In the genomic region with DNA sequence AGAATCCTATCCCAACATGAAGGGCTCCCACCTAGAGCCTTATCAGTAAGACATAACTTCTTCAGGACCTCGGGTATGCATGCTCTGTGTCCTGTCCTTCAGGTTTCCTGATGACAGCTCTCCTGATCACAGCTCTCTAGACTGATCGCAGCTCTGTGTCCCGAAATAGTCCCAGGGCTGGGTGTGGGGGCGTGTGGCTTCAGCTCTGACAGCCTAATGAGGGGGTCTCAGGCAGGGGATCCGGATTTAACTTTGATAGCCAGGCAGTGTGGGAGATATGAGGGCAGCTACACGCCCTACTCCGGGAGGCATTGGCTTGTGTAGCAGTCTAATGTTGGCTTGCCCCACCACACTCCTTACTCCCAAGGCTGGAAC, we compare ENCODE assay signal across 8 mouse cellular contexts. TPM values are rescaled to one million over a fixed set of nuclear protein-coding genes. Genes with fewer than 3 reads are reported as not detected.
A peak's percentile ranks its signal among the peaks of the same experiment; 100 is the strongest.
DNase-seq lines count a peak whose midpoint lies in the region; ATAC-seq and TF ChIP-seq lines count a peak whose summit lies in the region.

No protein-coding gene starts in this region.

- no peaks in the 10 kb centered on the region for H3K9me3 ChIP-seq in kidney, embryonic 15.5 days (replicated peaks)
- H3K9me3 ChIP-seq in embryonic facial prominence, embryonic 12.5 days, result no peaks in the 10 kb centered on the region
- no peaks in the 10 kb centered on the region for H3K9me3 ChIP-seq in intestine, embryonic 16.5 days (ENCODE audit: control insufficient read depth, low read length)

- DNase-seq in kidney, adult 8-10 months, result no peak
- no peak for DNase-seq in Muller cell, postnatal 12 days (ENCODE audit: inconsistent ontology term)
- no peak for DNase-seq in cerebellum, adult 18-20 months

- H3K9ac ChIP-seq in kidney, embryonic 15.5 days, result peak overlapping the region; percentile 33; the same call in 1 of the 2 replicates
- peak overlapping the region; percentile 21; the same call in 1 of the 2 replicates for H3K9ac ChIP-seq in embryonic facial prominence, embryonic 12.5 days
- H3K9ac ChIP-seq in intestine, embryonic 16.5 days (ENCODE audit: low read depth, low read length), result peak overlapping the region; percentile 61

- no peaks in the 10 kb centered on the region for H3K36me3 ChIP-seq in kidney, embryonic 15.5 days
- no peaks in the 10 kb centered on the region for H3K36me3 ChIP-seq in embryonic facial prominence, embryonic 12.5 days
- no peaks in the 10 kb centered on the region for H3K36me3 ChIP-seq in intestine, embryonic 16.5 days (ENCODE audit: control insufficient read depth, insufficient read depth, low read length)
- no peaks in the 10 kb centered on the region for H3K36me3 ChIP-seq in myocyte (ENCODE audit: control insufficient read depth, insufficient read depth)

- no peak for ATAC-seq in kidney, embryonic 15.5 days (replicated peaks; ENCODE audit: low FRiP score)
- ATAC-seq in embryonic facial prominence, embryonic 12.5 days (ENCODE audit: insufficient number of reproducible peaks, insufficient read depth, low FRiP score, low TSS enrichment), result no peak
- peak; percentile 6; the same call in 1 of the 2 replicates for ATAC-seq in intestine, embryonic 16.5 days
- ATAC-seq in erythroid progenitor cell, adult 5-6 weeks (replicated peaks; ENCODE audit: low FRiP score, poor library complexity, severe bottlenecking), result no peak

- peaks cover 34% of the 10 kb centered on the region for H3K4me1 ChIP-seq in kidney, embryonic 15.5 days
- peaks cover 7% of the 10 kb centered on the region; the same call in 1 of the 2 replicates for H3K4me1 ChIP-seq in embryonic facial prominence, embryonic 12.5 days
- peaks cover 7% of the 10 kb centered on the region; the same call in 1 of the 2 replicates for H3K4me1 ChIP-seq in intestine, embryonic 16.5 days (ENCODE audit: control insufficient read depth, insufficient read depth, low read length)

- H3K27me3 ChIP-seq in kidney, embryonic 15.5 days, result no peaks in the 10 kb centered on the region
- 0 out of 2 replicates have a peak, but pooled peaks cover 6% of the 10 kb centered on the region for H3K27me3 ChIP-seq in embryonic facial prominence, embryonic 12.5 days
- H3K27me3 ChIP-seq in intestine, embryonic 16.5 days (replicated peaks; ENCODE audit: control insufficient read depth, insufficient read depth, low read length), result no peaks in the 10 kb centered on the region
- H3K27me3 ChIP-seq in myocyte (ENCODE audit: control insufficient read depth, insufficient read depth, insufficient read length), result no peaks in the 10 kb centered on the region

- WGBS in kidney, embryonic 15.5 days, result 9% methylated on average over 7 of the region's 7 CpGs
- WGBS in embryonic facial prominence, embryonic 12.5 days, result 26% methylated on average over 7 of the region's 7 CpGs
- 21% methylated on average over 7 of the region's 7 CpGs for WGBS in intestine, embryonic 16.5 days

- H3ac ChIP-seq in myocyte (ENCODE audit: control insufficient read depth, insufficient read length), result no peak overlapping the region

- H3K4me2 ChIP-seq in kidney, embryonic 15.5 days, result peak overlapping the region; percentile 87
- H3K4me2 ChIP-seq in embryonic facial prominence, embryonic 12.5 days (replicated peaks), result peak overlapping the region; percentile 84
- H3K4me2 ChIP-seq in intestine, embryonic 16.5 days (ENCODE audit: low read depth, low read length), result peak overlapping the region; percentile 95
- peak overlapping the region; percentile 99 for H3K4me2 ChIP-seq in myocyte (ENCODE audit: low read depth)

- peak overlapping the region; percentile 69 for H3K27ac ChIP-seq in kidney, embryonic 15.5 days
- H3K27ac ChIP-seq in embryonic facial prominence, embryonic 12.5 days, result no peak overlapping the region
- H3K27ac ChIP-seq in intestine, embryonic 16.5 days (ENCODE audit: low read length), result no peak overlapping the region

- no peak for TF ChIP-seq POLR2A in myocyte (IDR thresholded peaks at IDR 0.05; ENCODE audit: insufficient read length, low read depth)

- no peaks in the 10 kb centered on the region for H3K79me2 ChIP-seq in myocyte (ENCODE audit: control insufficient read depth, insufficient read depth)

- peak overlapping the region; percentile 55 for H3K4me3 ChIP-seq in kidney, embryonic 15.5 days (replicated peaks)
- peak overlapping the region; percentile 59 for H3K4me3 ChIP-seq in embryonic facial prominence, embryonic 12.5 days
- H3K4me3 ChIP-seq in intestine, embryonic 16.5 days (ENCODE audit: low read length), result peak overlapping the region; percentile 60
- peak overlapping the region; percentile 33 for H3K4me3 ChIP-seq in myocyte

TF ChIP-seq in myocyte, 11 proteins besides CTCF, POLR2A, EP300 and RAD21:
- no peak for TF ChIP-seq E2F4 (IDR thresholded peaks at IDR 0.05; ENCODE audit: insufficient read depth)
- TF ChIP-seq MYOG (IDR thresholded peaks at IDR 0.05; ENCODE audit: control insufficient read depth in 1 of 3, insufficient read depth in 1 of 3, insufficient read length in 2 of 3, low read depth in 2 of 3), result no peak
- TF ChIP-seq MAX (IDR thresholded peaks at IDR 0.05; ENCODE audit: low read depth), result no peak
- TF ChIP-seq TCF3 (IDR thresholded peaks at IDR 0.05; ENCODE audit: insufficient read length, low read depth), result no peak
- no peak for TF ChIP-seq REST (IDR thresholded peaks at IDR 0.05; ENCODE audit: insufficient read depth, insufficient read length)
- no peak for TF ChIP-seq POLR2AphosphoS2 (IDR thresholded peaks at IDR 0.05; ENCODE audit: insufficient read length, low read depth)
- TF ChIP-seq MYOD1 (IDR thresholded peaks at IDR 0.05; ENCODE audit: control insufficient read depth in 1 of 3, insufficient read length in 2 of 3, low read depth in 2 of 3), result no peak
- no peak for TF ChIP-seq CEBPB (IDR thresholded peaks at IDR 0.05; ENCODE audit: insufficient read depth, poor library complexity, severe bottlenecking)
- no peak for TF ChIP-seq SRF (IDR thresholded peaks at IDR 0.05; ENCODE audit: control insufficient read depth, insufficient read length, low read depth)

RNA-seq across cellular contexts. Expression of gene Kank3, which starts 0.8 kb away (rescaled TPM):
- polyA plus RNA-seq in kidney, embryonic 15.5 days (2015; fragmentation: Nextera tagmentation; extraction: Ambion mirVana), result 46.5 and 53.4 TPM in 2 replicates
- 32.4 and 35.4 TPM in 2 replicates for polyA plus RNA-seq in embryonic facial prominence, embryonic 12.5 days (2016; fragmentation: Nextera tagmentation; extraction: Ambion mirVana)
- polyA plus RNA-seq in intestine, embryonic 16.5 days (2015; fragmentation: Nextera tagmentation; extraction: Ambion mirVana), result 22.7 and 23.5 TPM in 2 replicates
- 8.3 TPM for polyA plus RNA-seq in myocyte (2012; fragmentation: generic; extraction: Trizol)
- total RNA-seq in erythroid progenitor cell, adult 5-6 weeks (2015; ENCODE audit: low replicate concordance), result 5.0 TPM in 1 of 2 replicates, not detected in the other
- 2.7 TPM in 1 of 2 replicates, not detected in the other for total RNA-seq in erythroid progenitor cell, adult 5-6 weeks (2017; ENCODE audit: low replicate concordance)

RNA-seq across cellular contexts. Expression of gene Rps28, which starts 13.2 kb away (rescaled TPM):
- polyA plus RNA-seq in kidney, embryonic 15.5 days (2015; fragmentation: Nextera tagmentation; extraction: Ambion mirVana), result 1,038 and 1,163 TPM in 2 replicates
- polyA plus RNA-seq in embryonic facial prominence, embryonic 12.5 days (2016; fragmentation: Nextera tagmentation; extraction: Ambion mirVana), result 875 and 894 TPM in 2 replicates
- 838 and 894 TPM in 2 replicates for polyA plus RNA-seq in intestine, embryonic 16.5 days (2015; fragmentation: Nextera tagmentation; extraction: Ambion mirVana)
- 6,768 TPM for polyA plus RNA-seq in myocyte (2012; fragmentation: generic; extraction: Trizol)
- total RNA-seq in erythroid progenitor cell, adult 5-6 weeks (2015; ENCODE audit: low replicate concordance), result 383 and 392 TPM in 2 replicates
- 429 and 508 TPM in 2 replicates for total RNA-seq in erythroid progenitor cell, adult 5-6 weeks (2017; ENCODE audit: low replicate concordance)

RNA-seq across cellular contexts. Expression of gene Ndufa7, which starts 13.2 kb away (rescaled TPM):
- polyA plus RNA-seq in kidney, embryonic 15.5 days (2015; fragmentation: Nextera tagmentation; extraction: Ambion mirVana), result 490 and 495 TPM in 2 replicates
- polyA plus RNA-seq in embryonic facial prominence, embryonic 12.5 days (2016; fragmentation: Nextera tagmentation; extraction: Ambion mirVana), result 421 and 479 TPM in 2 replicates
- polyA plus RNA-seq in intestine, embryonic 16.5 days (2015; fragmentation: Nextera tagmentation; extraction: Ambion mirVana), result 533 and 550 TPM in 2 replicates
- polyA plus RNA-seq in myocyte (2012; fragmentation: generic; extraction: Trizol), result 614 TPM
- total RNA-seq in erythroid progenitor cell, adult 5-6 weeks (2015; ENCODE audit: low replicate concordance), result 95.5 and 109 TPM in 2 replicates
- 42.4 and 46.1 TPM in 2 replicates for total RNA-seq in erythroid progenitor cell, adult 5-6 weeks (2017; ENCODE audit: low replicate concordance)

RNA-seq across cellular contexts. Expression of gene Angptl4, which starts 29.5 kb away (rescaled TPM):
- 21.5 and 27.9 TPM in 2 replicates for polyA plus RNA-seq in kidney, embryonic 15.5 days (2015; fragmentation: Nextera tagmentation; extraction: Ambion mirVana)
- polyA plus RNA-seq in embryonic facial prominence, embryonic 12.5 days (2016; fragmentation: Nextera tagmentation; extraction: Ambion mirVana), result 44.2 and 45.6 TPM in 2 replicates
- polyA plus RNA-seq in intestine, embryonic 16.5 days (2015; fragmentation: Nextera tagmentation; extraction: Ambion mirVana), result 22.4 and 24.5 TPM in 2 replicates
- 42.8 TPM for polyA plus RNA-seq in myocyte (2012; fragmentation: generic; extraction: Trizol)
- total RNA-seq in erythroid progenitor cell, adult 5-6 weeks (2015; ENCODE audit: low replicate concordance), result 0.36 and 0.84 TPM in 2 replicates
- total RNA-seq in erythroid progenitor cell, adult 5-6 weeks (2017; ENCODE audit: low replicate concordance), result 0.77 TPM in 1 of 2 replicates, not detected in the other

RNA-seq across cellular contexts. Expression of gene Cd320, which starts 31.8 kb away (rescaled TPM):
- 97.9 and 102 TPM in 2 replicates for polyA plus RNA-seq in kidney, embryonic 15.5 days (2015; fragmentation: Nextera tagmentation; extraction: Ambion mirVana)
- polyA plus RNA-seq in embryonic facial prominence, embryonic 12.5 days (2016; fragmentation: Nextera tagmentation; extraction: Ambion mirVana), result 70.4 and 74.3 TPM in 2 replicates
- polyA plus RNA-seq in intestine, embryonic 16.5 days (2015; fragmentation: Nextera tagmentation; extraction: Ambion mirVana), result 47.6 and 53.8 TPM in 2 replicates
- polyA plus RNA-seq in myocyte (2012; fragmentation: generic; extraction: Trizol), result 83.1 TPM
- total RNA-seq in erythroid progenitor cell, adult 5-6 weeks (2015; ENCODE audit: low replicate concordance), result 2.9 TPM in 1 of 2 replicates, not detected in the other
- 0.39 TPM in 1 of 2 replicates, not detected in the other for total RNA-seq in erythroid progenitor cell, adult 5-6 weeks (2017; ENCODE audit: low replicate concordance)
